Mouse (Mus musculus): Measurements from ENCODE around the gene Cfdp1. TPM values are rescaled to one million over a fixed set of nuclear protein-coding genes. Genes with fewer than 3 reads are reported as not detected.
A peak's percentile ranks its signal among the peaks of the same experiment; 100 is the strongest.

Gene Cfdp1
- polyA plus RNA-seq, 1 experiment, result 88.3 TPM

- Histone ChIP-seq H3K4me1 (ENCODE audit: control insufficient read depth, insufficient read depth, low read length) (no peaks in the 10 kb centered on the region), H3K4me3 (ENCODE audit: insufficient read depth, low read length) (no peak overlapping the region), H3K27ac (ENCODE audit: insufficient read depth, low read depth, low read length) (no peak overlapping the region)
- TF ChIP-seq CTCF (IDR thresholded peaks at IDR 0.05; ENCODE audit: low read depth, low read length) (no peak), POLR2A (IDR thresholded peaks at IDR 0.05; ENCODE audit: borderline replicate concordance, low read depth, low read length) (no peak)
Observed at GRCm38 (mm10) chr8:111739604-111740003, 114.5 kb downstream of the Cfdp1 start.

- Histone ChIP-seq H3K27ac (ENCODE audit: insufficient read depth, low read depth, low read length) (no peak overlapping the region), H3K4me1 (ENCODE audit: control insufficient read depth, insufficient read depth, low read length) (no peaks in the 10 kb centered on the region), H3K4me3 (ENCODE audit: insufficient read depth, low read length) (no peak overlapping the region)
- no peak for TF ChIP-seq CTCF (IDR thresholded peaks at IDR 0.05; ENCODE audit: low read depth, low read length)
- no peak for TF ChIP-seq POLR2A (IDR thresholded peaks at IDR 0.05; ENCODE audit: borderline replicate concordance, low read depth, low read length)
Observed at GRCm38 (mm10) chr8:111738867-111739266, 115.2 kb downstream of the Cfdp1 start.

GRCm38 (mm10) chr8:111736321-111736720 is 117.8 kb downstream of the Cfdp1 start:
- no peak overlapping the region for H3K4me3 ChIP-seq (ENCODE audit: insufficient read depth, low read length)
- TF ChIP-seq CTCF (IDR thresholded peaks at IDR 0.05; ENCODE audit: low read depth, low read length) (no peak), POLR2A (IDR thresholded peaks at IDR 0.05; ENCODE audit: borderline replicate concordance, low read depth, low read length) (no peak)
- 0 out of 2 replicates have a peak, but pooled peaks cover 2% of the 10 kb centered on the region for H3K4me1 ChIP-seq (ENCODE audit: control insufficient read depth, insufficient read depth, low read length)
- no peak overlapping the region for H3K27ac ChIP-seq (ENCODE audit: insufficient read depth, low read depth, low read length)

- Histone ChIP-seq H3K4me1 (ENCODE audit: control insufficient read depth, insufficient read depth, low read length) (0 out of 2 replicates have a peak, but pooled peaks cover 2% of the 10 kb centered on the region), H3K4me3 (ENCODE audit: insufficient read depth, low read length) (no peak overlapping the region), H3K27ac (ENCODE audit: insufficient read depth, low read depth, low read length) (no peak overlapping the region)
- no peak for TF ChIP-seq CTCF (IDR thresholded peaks at IDR 0.05; ENCODE audit: low read depth, low read length)
- TF ChIP-seq POLR2A (IDR thresholded peaks at IDR 0.05; ENCODE audit: borderline replicate concordance, low read depth, low read length), result no peak
Observed at GRCm38 (mm10) chr8:111735791-111736190, 118.3 kb downstream of the Cfdp1 start.

- no peak overlapping the region for H3K27ac ChIP-seq (ENCODE audit: insufficient read depth, low read depth, low read length)
- 0 out of 2 replicates have a peak, but pooled peaks cover 2% of the 10 kb centered on the region for H3K4me1 ChIP-seq (ENCODE audit: control insufficient read depth, insufficient read depth, low read length)
- H3K4me3 ChIP-seq (ENCODE audit: insufficient read depth, low read length), result no peak overlapping the region
- TF ChIP-seq POLR2A (IDR thresholded peaks at IDR 0.05; ENCODE audit: borderline replicate concordance, low read depth, low read length), result no peak
- no peak for TF ChIP-seq CTCF (IDR thresholded peaks at IDR 0.05; ENCODE audit: low read depth, low read length)
Observed at GRCm38 (mm10) chr8:111735335-111735761, 118.7 kb downstream of the Cfdp1 start.

- TF ChIP-seq CTCF (IDR thresholded peaks at IDR 0.05; ENCODE audit: low read depth, low read length) (no peak), POLR2A (IDR thresholded peaks at IDR 0.05; ENCODE audit: borderline replicate concordance, low read depth, low read length) (no peak)
- Histone ChIP-seq H3K4me3 (ENCODE audit: insufficient read depth, low read length) (no peak overlapping the region), H3K4me1 (ENCODE audit: control insufficient read depth, insufficient read depth, low read length) (0 out of 2 replicates have a peak, but pooled peaks cover 2% of the 10 kb centered on the region), H3K27ac (ENCODE audit: insufficient read depth, low read depth, low read length) (no peak overlapping the region)
Observed at GRCm38 (mm10) chr8:111734244-111734960, 119.7 kb downstream of the Cfdp1 start.

GRCm38 (mm10) chr8:111733581-111734243 is 120.4 kb downstream of the Cfdp1 start:
- no peak for TF ChIP-seq POLR2A (IDR thresholded peaks at IDR 0.05; ENCODE audit: borderline replicate concordance, low read depth, low read length)
- TF ChIP-seq CTCF (IDR thresholded peaks at IDR 0.05; ENCODE audit: low read depth, low read length), result no peak
- H3K4me1 ChIP-seq (ENCODE audit: control insufficient read depth, insufficient read depth, low read length), result 0 out of 2 replicates have a peak, but pooled peaks cover 2% of the 10 kb centered on the region

GRCm38 (mm10) chr8:111732406-111733085 is 121.5 kb downstream of the Cfdp1 start:
- 0 out of 2 replicates have a peak, but pooled peaks cover 2% of the 10 kb centered on the region for H3K4me1 ChIP-seq (ENCODE audit: control insufficient read depth, insufficient read depth, low read length)
- H3K27ac ChIP-seq (ENCODE audit: insufficient read depth, low read depth, low read length), result no peak overlapping the region
- TF ChIP-seq POLR2A (IDR thresholded peaks at IDR 0.05; ENCODE audit: borderline replicate concordance, low read depth, low read length) (no peak), CTCF (IDR thresholded peaks at IDR 0.05; ENCODE audit: low read depth, low read length) (no peak)
- peak overlapping the region; percentile 39 for H3K4me3 ChIP-seq (ENCODE audit: insufficient read depth, low read length)

More at GRCm38 (mm10) chr8:111733581-111734243, 120.4 kb downstream of the Cfdp1 start:
- no peak overlapping the region for H3K4me3 ChIP-seq (ENCODE audit: insufficient read depth, low read length)
- no peak overlapping the region for H3K27ac ChIP-seq (ENCODE audit: insufficient read depth, low read depth, low read length)

- H3K4me3 ChIP-seq (ENCODE audit: insufficient read depth, low read length), result peak overlapping the region; percentile 62
- peaks cover 7% of the 10 kb centered on the region for H3K4me1 ChIP-seq (ENCODE audit: control insufficient read depth, insufficient read depth, low read length)
- no peak for TF ChIP-seq POLR2A (IDR thresholded peaks at IDR 0.05; ENCODE audit: borderline replicate concordance, low read depth, low read length)
- TF ChIP-seq CTCF (IDR thresholded peaks at IDR 0.05; ENCODE audit: low read depth, low read length), result no peak
- no peak overlapping the region for H3K27ac ChIP-seq (ENCODE audit: insufficient read depth, low read depth, low read length)
Observed at GRCm38 (mm10) chr8:111732004-111732403, 122.1 kb downstream of the Cfdp1 start.

All from bone marrow macrophage, adult 2 months (primary cell).